Mouse (Mus musculus): ENCODE results near the gene Zbtb20.

The Zbtb20 gene

DNA sequence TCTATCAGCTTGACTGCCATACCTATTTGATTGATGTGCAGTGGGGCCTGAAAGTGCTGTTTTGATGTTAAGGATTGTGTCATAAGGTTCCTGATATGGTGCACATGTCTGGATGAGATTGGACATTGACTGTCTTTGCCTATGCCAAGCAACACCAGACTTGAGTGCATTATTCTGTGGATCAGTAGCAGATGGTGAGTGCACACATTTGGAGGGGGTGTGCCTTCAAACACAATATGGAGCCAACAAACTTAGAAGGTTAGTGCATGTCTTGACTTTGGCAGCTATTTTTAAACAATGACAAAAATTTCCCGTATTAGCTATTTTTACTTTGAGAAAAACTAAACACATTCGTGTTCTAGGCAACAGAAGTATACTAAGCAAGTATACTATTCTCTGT is 299.1 kb downstream of the Zbtb20 start:
- in situ Hi-C loops (cut with MboI, MseI), result loop anchor here (25.0 kb wide), 2 partner anchors 888 to 1013 kb away; no protein-coding TSS in a partner anchor

DNA sequence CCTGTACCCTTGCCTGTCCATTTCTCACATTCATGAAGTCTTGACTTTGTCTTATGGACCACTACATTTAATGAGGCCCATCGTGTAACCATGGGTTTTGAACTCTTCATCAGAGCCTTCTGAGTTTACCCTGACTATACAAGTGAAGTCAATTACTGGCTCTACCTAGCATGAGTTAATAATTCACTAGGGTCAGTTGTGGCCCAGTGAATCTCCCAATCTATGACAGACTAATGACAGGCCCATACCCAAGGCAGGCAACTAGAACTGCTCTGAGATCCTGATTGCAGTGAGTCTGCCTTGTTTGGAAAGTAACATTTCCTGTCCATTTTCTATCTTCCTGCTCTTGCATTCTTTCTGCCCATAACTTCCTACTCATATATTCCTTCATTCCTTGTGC is 305.4 kb downstream of the Zbtb20 start:
- in situ Hi-C loops (cut with MboI, MseI), result no loop called here

DNA sequence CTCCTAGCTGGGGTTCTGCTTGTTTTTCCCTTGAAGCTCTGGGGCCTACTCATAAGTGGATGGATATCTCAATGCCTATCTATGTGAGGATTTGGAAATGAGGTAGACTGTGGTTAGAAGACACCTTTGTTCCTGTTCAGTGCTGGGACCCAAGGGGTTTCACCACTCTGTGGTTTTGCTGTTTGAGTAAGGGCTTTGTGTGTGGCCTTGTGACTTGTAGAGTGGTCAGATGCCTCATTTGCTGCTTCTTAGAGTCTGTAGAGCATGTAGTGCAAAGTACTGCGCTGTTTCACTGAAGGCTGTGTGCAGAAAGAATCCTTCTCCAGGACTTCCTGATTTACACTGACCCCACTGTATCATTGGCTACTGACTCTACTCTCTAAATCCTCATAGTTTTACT is 314.7 kb downstream of the Zbtb20 start:
- in situ Hi-C loops (cut with MboI, MseI), result loop anchor here in 1 of 2 experiments (10.0 kb wide), 1 partner anchor 524 kb away; no protein-coding TSS in a partner anchor

DNA sequence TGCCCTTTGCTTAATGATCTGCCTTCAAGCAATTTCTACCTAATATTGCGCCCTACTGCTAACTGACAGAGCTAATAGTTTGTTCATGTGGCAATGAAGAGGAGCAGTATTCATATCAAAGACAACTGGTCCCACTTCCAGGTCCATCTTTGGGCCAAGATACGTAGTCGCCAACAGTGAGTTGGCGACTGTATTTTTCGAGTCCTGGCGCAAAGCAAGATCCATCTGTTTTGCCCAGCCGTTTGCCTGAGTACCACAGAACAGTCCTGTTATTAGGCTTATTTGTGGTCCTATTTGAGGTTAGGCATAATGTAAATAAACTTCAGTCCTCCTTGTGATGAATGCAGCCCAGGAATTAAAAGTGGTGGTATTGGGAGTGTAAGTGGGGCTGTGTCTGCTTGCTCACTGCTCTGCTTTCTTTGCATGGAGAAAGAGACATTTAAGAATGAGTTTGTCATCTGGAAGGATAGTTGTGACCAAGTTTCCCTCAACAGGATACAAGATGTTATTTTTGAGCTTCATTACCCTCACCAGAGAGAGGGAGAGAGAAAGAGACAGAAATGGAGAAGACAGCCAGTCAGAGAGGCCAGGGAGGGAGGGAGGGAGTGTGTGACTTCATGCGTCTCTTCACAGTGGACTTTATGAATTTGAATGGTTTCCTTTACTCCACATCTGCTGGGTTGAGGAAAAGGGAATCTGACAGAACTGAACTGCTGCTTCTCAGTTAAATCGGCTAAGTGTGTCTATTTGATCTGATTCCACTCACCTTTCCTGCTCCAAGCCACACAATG is 315.6 kb downstream of the Zbtb20 start:
- in situ Hi-C loops (cut with MboI, MseI), result loop anchor here in 1 of 2 experiments (10.0 kb wide), 1 partner anchor 524 kb away; no protein-coding TSS in a partner anchor

DNA sequence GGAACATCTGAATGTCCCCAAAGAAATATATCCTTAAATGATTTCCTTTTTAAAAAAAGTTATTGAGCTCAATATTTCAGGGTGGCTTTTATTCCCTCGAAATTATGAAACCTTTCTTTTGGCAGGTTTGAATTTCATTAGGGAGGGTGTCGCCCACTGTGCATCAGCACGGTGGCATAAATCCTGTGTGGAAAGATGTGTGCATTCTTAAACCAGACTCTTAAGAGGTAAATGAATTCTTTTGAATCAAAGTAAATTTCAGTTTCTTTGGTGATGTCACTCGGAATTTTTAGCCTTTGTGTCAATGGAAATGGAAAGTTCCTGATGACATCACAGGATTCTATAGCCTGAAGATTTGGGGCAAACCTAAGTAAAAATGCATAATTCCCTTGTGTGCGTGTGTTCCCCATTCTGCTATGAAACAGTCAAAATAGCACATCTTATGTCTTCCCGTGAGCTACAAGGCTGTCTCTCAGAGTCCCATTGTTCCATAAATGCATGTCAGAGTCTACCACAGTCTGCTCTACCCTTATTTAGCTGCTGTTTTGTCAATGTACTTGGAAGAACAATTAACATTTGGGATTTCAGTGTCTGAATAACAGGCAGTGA is 318.1 kb downstream of the Zbtb20 start:
- in situ Hi-C loops (cut with MboI, MseI), result loop anchor here in 1 of 2 experiments (10.0 kb wide), 1 partner anchor 521 kb away; no protein-coding TSS in a partner anchor

DNA sequence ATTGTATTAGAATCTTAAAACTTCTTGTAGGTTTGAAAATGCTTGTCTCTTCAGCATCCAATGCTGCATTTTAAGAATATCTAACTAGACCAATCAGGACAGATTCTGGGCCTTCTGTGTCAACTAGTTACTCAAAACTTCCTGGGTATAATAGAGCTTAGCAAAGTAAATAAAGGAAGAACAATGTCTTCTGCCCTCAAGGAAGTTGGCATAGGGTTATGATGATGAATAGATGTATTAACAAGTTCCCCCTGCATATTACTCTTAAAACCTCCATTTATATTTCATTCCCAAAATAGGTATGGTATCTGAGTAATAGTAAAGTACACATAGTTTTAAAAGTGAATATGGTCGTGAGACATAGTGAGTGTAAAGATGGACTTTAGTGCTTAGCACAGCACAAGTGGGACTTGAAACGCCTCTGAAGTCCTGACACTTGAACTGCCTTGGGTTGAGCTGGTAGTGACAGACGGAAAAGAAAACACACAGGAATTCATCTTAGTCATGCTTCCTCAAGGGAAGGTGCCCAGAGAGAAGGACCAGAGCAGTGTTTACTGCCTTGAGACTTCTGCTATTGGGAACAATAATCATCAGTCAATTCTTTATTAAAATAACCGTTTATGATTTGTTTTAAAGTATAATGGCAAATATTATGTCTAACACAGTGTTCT is 341.8 kb downstream of the Zbtb20 start:
- in situ Hi-C loops (cut with MboI, MseI), result no loop called here

DNA sequence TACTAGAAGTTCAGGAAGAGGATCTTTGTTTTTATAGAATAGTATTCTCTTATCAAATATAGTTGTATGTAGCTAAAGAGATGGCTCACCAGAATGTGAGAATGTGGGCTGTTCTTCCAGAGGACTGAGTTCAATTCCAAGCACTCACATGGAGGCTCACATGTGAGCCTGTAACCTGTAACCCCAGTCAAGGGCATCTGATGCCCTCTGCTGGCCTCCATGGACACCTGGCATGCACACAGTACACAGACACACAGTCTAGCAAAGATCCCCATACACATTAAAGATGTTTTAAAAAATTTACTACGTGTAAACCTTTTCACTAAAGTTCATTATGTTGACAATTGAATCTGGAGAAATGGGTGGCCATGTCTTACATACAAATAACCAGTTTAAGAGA is 343.7 kb downstream of the Zbtb20 start:
- in situ Hi-C loops (cut with MboI, MseI), result no loop called here

DNA sequence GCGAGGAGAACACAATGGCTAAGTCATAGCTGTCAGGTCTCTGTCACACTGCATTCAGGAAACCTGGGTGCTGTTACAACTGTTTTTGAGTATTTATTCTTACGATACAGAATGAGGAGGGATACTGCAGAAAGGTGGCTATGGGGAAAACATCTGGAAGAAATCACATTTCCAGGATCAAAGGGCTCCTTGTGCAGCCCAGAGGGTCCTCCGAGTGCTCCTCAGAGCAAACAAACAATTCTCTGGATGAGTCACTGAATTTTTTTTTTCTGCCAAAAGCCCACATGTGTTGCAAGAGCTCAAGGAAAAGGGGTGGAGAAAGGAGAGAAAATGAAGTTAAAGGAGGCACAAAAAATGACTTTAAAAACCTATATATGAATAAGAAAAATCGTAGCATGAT is 345.6 kb downstream of the Zbtb20 start:
- in situ Hi-C loops (cut with MboI, MseI), result no loop called here

DNA sequence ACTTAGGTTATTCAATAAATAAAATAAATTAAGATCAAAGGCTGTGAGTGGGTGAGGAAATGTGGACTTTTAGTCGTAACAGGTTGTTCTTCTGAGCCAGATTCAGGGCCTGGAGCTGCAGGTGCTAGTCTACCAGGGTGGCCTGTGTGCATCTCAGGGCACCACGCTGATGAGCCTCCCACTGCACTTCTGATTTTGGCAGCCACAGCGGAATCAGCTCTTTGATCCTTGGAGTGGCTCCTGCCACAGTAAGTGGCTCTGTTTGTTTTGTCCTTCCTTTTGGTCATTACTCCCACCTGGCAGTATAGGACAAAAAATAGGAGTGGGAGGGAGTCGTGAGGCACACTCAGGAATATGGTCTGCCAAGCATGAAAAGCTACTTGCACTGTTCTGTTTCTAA is 354.6 kb downstream of the Zbtb20 start:
- in situ Hi-C loops (cut with MboI, MseI), result no loop called here

DNA sequence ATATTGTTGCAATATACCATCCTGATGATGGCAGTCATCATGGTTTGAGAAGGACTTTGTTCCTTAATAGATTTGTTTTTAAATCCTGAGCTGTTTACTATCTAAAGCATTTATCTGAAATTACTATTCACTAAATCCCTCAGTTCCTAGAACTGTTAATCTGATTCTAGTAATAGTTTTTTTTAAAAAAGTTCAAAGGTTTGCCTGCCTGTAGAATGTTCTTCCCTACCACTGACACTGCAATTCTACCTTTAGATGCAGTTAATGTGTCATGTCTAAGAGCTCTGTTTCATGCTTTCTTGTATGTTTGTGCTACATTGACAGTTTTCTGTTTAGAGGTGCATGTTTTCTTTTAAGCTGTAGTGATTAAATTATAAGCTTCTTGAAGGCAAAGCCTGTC is 358.6 kb downstream of the Zbtb20 start:
- in situ Hi-C loops (cut with MboI, MseI), result no loop called here

DNA sequence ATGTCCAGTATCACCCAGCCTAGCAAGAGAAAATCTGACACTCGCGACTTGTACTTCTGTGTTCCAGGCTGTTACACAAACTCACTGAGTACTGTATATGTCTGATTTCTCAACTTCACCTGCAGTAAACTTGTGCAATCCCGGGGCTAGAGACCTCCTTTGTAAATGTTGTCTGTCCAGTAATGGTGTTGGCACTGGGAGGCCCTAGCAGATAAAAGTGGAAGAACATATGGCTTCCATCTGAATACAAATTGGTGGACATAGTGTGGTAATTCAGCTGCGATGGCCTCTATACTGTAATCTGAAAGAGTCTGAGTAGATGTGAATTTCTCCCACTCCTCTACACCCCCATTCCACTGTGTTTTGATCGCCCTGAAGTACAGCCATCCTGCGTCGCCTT is 359.6 kb downstream of the Zbtb20 start:
- in situ Hi-C loops (cut with MboI, MseI), result no loop called here

DNA sequence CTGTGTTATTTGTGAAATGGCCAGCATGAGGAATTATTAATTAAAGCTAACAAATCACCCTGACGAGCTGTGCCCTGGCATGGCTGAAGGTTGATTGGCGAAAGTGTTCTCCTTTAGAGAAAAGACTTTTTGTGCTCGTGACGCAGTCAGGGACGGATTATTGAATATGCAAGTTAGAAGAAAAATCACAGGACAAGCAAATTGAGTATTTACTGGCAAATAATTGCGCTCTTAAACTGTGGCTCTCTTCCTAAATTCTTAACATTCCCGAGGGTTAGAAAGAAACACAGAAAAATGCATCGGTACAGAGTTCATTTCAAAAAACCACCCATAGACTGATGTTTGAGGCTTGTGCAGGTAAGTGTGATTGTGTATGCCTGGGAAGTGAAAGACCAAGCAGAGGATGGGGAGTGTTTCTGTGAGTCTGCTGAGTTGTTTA is 360.1 kb downstream of the Zbtb20 start:
- in situ Hi-C loops (cut with MboI, MseI), result no loop called here

DNA sequence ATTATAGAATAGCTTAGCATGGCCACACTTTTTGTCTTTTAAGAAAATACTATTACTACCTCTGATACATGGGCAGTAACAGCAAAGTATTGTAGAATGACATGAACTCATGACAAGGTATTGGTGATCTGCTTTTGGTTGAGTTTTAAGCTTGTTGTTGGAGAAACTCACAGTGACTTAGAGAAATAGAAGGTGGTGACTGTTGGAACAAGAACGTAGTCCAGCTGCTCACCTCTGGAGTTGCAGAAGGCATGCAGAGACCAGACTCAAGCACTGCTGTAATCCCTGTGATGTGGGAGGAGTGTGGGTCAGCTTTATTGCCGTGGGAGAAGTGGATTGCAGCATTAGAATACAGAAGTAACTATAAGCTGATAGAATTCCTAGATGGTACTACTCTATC is 361.9 kb downstream of the Zbtb20 start:
- in situ Hi-C loops (cut with MboI, MseI), result no loop called here

DNA sequence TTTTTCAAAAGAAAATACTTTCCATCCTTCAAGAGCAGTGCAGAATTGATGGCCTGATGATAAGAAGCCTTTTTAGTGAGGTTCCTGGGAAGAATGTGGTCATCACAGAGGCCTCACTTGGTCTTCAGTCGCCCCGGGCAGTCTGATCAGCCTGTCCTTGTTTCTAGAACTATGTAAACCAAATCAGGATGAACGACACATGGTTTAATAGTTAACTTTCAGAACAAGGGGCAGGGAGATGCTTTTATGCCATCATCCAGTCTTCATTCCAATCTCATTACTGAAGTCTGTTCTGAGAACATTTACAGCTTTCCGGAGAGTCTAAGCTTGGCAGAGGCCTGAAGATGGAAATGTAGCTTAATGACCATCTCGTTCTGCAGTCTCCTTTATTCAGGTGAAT is 371.3 kb downstream of the Zbtb20 start:
- in situ Hi-C loops (cut with MboI, MseI), result no loop called here

DNA sequence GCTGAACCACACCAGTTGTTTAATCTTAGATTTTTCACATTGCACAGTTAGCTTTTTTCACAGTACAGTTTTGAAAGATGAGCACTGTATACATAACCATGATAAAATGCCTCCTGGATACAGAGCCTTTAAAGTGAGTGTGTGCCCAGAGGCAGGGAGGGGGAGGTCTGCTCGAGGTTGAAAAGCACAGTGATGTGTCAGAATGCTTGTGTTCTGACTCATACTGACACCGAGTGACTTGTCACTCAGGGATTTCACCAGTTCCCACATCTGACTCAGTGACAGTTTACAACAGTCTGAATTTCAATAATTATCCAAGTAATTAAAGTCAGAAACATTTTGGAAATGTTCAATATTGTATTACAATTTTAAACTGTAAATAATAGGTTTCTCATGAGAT is 377.4 kb downstream of the Zbtb20 start:
- in situ Hi-C loops (cut with MboI, MseI), result no loop called here

DNA sequence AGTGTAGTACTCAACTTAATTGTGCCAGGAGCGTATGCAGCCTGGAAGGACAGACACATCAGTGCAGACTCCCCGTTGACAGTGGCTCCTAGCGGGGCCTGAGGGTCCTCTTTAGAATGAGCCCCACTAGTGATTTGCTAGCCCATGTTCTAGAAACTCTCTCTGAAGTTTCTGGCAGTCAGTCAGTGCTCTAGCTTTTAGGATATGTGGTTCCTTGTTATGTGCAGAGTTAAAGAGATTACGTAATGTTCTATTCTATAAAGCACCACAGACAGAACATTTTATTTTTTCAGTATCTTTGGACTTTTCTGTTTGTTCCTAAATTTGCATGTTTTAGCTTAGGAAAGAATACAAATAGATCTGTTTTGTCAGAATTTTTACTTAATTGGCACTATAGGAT is 378.1 kb downstream of the Zbtb20 start:
- in situ Hi-C loops (cut with MboI, MseI), result no loop called here

DNA sequence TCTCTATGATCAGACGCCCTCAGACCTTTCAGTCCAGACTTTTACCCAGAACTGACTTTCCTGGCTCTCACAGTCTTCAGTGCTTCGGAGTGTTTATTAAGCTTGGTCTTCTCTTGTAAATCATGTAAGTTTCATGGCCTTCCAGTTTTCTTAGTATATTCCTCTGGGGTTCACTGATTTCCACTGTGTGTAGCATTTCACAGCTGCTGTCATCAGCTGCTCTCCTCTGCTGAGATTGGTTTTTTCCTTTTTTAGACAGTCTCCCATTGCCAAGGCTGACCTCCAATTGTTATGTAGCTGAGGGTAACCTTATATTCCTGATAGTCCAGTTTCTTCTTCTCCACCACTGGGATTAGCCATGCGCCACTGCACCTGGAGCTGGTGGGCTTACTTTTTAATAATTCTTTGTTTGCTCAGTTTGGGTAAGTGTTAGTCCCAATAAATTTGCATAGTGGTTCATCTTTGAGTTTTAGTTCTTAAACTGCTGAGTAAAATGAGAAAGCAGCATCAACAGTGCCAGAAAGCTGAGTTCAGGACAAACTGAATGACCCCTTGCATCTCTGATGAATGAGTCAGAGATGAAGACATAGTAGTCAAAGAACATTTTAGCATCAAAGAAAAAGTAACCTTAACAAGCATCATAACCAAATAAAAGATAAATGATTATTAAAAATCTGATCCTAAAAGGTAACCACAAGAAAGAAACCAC is 380.7 kb downstream of the Zbtb20 start:
- in situ Hi-C loops (cut with MboI, MseI), result no loop called here

DNA sequence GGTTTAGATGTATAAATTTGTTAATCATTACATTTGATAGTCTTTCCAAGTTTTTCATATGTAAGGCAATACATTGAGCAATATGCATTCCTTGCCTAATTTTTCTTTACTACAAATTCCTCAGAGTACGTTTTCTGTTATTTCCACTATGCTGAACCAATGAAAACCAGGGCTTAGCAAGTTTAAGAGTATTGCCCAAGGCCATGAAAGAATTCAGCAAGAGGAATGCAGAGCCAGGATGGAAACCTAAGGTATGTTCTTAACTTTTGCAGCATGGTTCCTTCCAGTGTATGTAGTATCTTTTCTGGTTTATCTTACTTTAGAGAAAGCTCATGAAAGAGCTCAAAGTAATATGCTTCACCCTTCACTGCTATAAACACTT is 381.2 kb downstream of the Zbtb20 start:
- in situ Hi-C loops (cut with MboI, MseI), result no loop called here

DNA sequence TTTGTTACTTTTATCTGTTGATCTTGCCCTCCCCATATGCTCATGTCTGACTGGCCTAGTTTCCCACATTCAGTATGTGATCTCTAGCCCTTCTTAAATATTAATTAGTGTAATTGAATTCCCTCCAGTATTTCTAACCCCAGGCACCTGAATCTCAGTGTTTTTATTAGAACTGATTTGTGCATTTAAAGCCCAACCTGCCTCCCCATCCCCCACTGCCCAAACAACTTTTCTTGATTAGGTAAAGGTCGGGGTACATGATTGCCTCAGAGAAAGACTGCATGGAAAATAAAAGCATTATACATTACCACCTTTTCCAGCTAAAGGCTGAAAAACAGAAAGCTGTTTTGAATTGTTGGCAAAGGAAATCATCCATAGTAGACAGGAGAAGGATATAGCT is 383.8 kb downstream of the Zbtb20 start:
- in situ Hi-C loops (cut with MboI, MseI), result no loop called here

DNA sequence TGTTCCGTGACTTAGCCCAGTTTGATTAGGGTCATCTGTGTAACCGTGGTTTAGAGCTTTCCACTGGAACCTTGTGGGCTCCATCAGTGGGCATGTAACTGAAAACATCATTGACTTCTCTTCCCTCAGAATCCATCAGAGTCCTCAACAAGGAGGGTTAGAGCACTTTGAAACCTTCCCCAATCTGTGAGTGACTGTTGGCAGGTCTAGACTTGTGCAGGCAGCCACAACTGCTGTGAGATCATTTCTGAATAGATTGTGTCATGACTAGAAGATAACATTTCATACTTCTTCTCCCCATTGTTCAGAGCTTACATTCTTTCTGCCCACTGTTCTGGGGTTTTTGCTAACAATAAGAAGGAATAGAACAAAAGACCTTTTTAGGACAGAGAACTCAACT is 385.2 kb downstream of the Zbtb20 start:
- in situ Hi-C loops (cut with MboI, MseI), result no loop called here

DNA sequence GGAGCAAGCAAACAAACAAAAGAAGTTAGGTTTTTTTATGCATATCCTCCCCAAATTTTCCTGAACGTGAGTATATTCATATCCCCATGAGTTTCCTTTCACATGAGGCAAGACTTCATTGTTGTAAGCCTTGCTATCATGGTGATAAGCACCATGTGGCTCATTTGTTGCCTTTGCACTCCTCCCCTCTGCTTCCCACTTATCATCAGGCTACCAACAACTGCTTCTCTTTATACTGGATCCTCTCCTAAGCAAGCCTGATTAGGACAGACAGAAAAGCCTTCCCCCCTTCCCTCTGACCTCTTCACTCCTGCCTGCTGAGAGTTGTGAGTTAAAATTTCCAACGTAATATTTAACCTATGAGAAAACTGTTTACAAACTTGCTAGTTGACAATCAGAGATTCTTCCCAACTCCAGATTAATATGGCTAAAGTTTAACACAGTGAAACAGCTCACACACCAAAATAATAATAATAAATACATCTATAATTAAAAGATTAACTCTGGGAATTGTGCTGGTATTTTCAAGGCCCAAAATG is 398.4 kb downstream of the Zbtb20 start:
- in situ Hi-C loops (cut with MboI, MseI), result no loop called here

DNA sequence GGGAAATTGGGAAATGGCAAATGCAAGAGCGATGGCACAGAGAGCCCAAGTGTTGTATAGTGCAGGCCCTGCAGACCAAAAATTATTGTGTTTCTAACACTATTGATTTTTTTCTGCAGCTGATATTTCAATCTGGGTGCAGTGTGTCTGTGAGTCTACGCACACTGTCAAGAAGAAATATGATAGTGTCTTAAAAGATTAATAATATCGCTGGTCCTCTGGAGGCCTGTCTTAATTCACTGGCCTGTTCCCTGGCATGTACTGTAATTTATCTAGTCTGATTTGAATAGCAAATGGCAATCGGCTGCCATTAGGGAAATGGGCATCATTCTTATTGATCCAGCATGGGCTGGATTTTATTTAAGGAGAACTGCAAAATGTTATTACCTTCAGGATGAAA is 401.1 kb downstream of the Zbtb20 start:
- in situ Hi-C loops (cut with MboI, MseI), result no loop called here
